Mouse (Mus musculus): ENCODE measurements around the gene Ubash3b. TPM values are rescaled to one million over a fixed set of nuclear protein-coding genes. Genes with fewer than 3 reads are reported as not detected.

Ubash3b gene
- polyA plus RNA-seq, 2 experiments = 6.1 to 10.3 TPM

DNA sequence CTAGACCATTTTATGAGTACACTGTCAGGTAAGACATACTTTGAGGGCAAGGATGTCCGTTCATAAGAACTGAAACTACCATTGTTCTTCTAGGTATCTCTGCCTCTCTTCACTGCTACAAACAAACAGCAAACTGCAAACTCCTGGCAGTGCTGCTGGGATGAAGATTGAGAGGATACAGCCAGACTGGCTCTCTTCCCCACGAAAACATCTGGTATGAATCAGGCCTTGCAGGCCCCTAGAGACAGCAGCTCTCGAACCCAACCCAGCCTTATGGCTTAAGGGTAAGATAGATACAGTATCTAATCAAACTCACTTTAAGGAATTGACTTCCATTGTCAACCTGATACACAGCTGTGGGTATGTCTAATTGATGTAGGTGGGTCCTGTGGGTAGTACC lies 11.7 kb upstream of the Ubash3b start:
- ATAC-seq (ENCODE audit: low FRiP score, low read depth) (no peak; the same call in 1 of the 2 replicates), DNase-seq (ENCODE audit: low spot score) (no peak)

DNA sequence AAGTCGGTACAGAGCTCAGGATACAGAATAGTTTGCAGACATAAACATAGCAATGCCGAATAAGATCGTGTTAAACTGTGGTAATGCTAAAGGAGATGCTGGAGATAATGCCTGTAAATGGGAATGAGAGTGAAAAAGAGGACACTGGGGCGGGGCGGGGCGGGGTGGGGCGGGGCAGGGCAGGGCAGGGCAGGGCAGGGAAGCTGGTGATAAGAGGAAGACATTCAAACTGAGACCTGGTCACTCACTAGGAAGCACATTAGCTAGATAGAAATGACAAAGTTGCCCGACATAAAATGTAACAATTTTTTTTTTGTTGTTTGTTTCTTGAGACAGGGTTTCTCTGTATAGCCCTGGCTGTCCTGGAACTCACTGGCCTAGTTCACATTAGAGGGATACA lies 10.9 kb upstream of the Ubash3b start:
- H3K27me3 ChIP-seq (ENCODE audit: control insufficient read depth, insufficient read depth, low read length) = no peaks in the 10 kb centered on the region

More for the DNA sequence above, 11.7 kb upstream of the Ubash3b start:
- TF ChIP-seq POLR2A (IDR thresholded peaks at IDR 0.05; ENCODE audit: borderline replicate concordance, extremely low read depth, insufficient read depth, insufficient read length) = no peak
- Histone ChIP-seq H3K4me1 (ENCODE audit: control insufficient read depth, insufficient read depth, low read length) (peaks cover 13% of the 10 kb centered on the region), H3K9ac (ENCODE audit: low read depth, low read length, severe bottlenecking) (no peak overlapping the region), H3K4me2 (replicated peaks; ENCODE audit: low read depth, low read length, severe bottlenecking) (no peak overlapping the region), H3K9me3 (ENCODE audit: control insufficient read depth, low read length) (no peaks in the 10 kb centered on the region), H3K27me3 (ENCODE audit: control insufficient read depth, insufficient read depth, low read length) (no peaks in the 10 kb centered on the region), H3K4me3 (replicated peaks; ENCODE audit: low read length) (no peak overlapping the region), H3K27ac (replicated peaks; ENCODE audit: low read depth, low read length) (no peak overlapping the region), H3K36me3 (ENCODE audit: control insufficient read depth, insufficient read depth, low read length) (no peaks in the 10 kb centered on the region)
- 36% methylated on average over 3 of the region's 3 CpGs for WGBS

DNA sequence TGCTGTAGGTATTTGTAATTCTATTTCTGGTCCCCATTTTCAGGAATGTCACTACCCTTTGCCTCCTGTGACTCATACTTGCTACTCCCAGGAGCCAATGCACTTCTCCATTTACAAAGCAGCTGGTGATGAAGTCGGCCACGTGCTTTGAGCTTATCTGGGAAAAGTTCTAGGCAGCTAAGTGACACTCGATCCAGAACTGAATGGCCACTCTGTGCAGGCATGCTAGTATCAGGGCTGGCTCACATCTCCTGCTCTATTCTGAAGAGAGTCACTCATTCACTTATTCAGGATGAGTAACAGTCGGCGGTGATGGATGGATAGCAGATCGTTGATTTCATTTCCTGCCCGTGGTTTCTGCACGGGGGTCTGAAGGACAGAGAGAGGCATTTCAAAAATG lies 8.5 kb upstream of the Ubash3b start:
- 53% methylated on average over 8 of the region's 8 CpGs for WGBS
- H3K27ac ChIP-seq (replicated peaks; ENCODE audit: low read depth, low read length) = no peak overlapping the region
- no peak overlapping the region for H3K4me3 ChIP-seq (replicated peaks; ENCODE audit: low read length)
- no peaks in the 10 kb centered on the region for H3K27me3 ChIP-seq (ENCODE audit: control insufficient read depth, insufficient read depth, low read length)
- no peak for TF ChIP-seq POLR2A (IDR thresholded peaks at IDR 0.05; ENCODE audit: borderline replicate concordance, extremely low read depth, insufficient read depth, insufficient read length)
- peaks cover 13% of the 10 kb centered on the region for H3K4me1 ChIP-seq (ENCODE audit: control insufficient read depth, insufficient read depth, low read length)
- H3K4me2 ChIP-seq (replicated peaks; ENCODE audit: low read depth, low read length, severe bottlenecking) = no peak overlapping the region
- H3K9me3 ChIP-seq (ENCODE audit: control insufficient read depth, low read length) = no peaks in the 10 kb centered on the region
- no peak for ATAC-seq (ENCODE audit: low FRiP score, low read depth)
- no peaks in the 10 kb centered on the region for H3K36me3 ChIP-seq (ENCODE audit: control insufficient read depth, insufficient read depth, low read length)
- no peak for DNase-seq (ENCODE audit: low spot score)
- H3K9ac ChIP-seq (ENCODE audit: low read depth, low read length, severe bottlenecking) = no peak overlapping the region

More for the DNA sequence above, 10.9 kb upstream of the Ubash3b start:
- Histone ChIP-seq H3K9me3 (ENCODE audit: control insufficient read depth, low read length) (no peaks in the 10 kb centered on the region), H3K4me2 (replicated peaks; ENCODE audit: low read depth, low read length, severe bottlenecking) (no peak overlapping the region), H3K4me3 (replicated peaks; ENCODE audit: low read length) (no peak overlapping the region), H3K27ac (replicated peaks; ENCODE audit: low read depth, low read length) (no peak overlapping the region), H3K9ac (ENCODE audit: low read depth, low read length, severe bottlenecking) (no peak overlapping the region), H3K36me3 (ENCODE audit: control insufficient read depth, insufficient read depth, low read length) (no peaks in the 10 kb centered on the region), H3K4me1 (ENCODE audit: control insufficient read depth, insufficient read depth, low read length) (peaks cover 13% of the 10 kb centered on the region)
- ATAC-seq (ENCODE audit: low FRiP score, low read depth) = no peak
- no peak for DNase-seq (ENCODE audit: low spot score)
- 85% methylated on average over 8 of the region's 8 CpGs for WGBS
- TF ChIP-seq POLR2A (IDR thresholded peaks at IDR 0.05; ENCODE audit: borderline replicate concordance, extremely low read depth, insufficient read depth, insufficient read length) = no peak

DNA sequence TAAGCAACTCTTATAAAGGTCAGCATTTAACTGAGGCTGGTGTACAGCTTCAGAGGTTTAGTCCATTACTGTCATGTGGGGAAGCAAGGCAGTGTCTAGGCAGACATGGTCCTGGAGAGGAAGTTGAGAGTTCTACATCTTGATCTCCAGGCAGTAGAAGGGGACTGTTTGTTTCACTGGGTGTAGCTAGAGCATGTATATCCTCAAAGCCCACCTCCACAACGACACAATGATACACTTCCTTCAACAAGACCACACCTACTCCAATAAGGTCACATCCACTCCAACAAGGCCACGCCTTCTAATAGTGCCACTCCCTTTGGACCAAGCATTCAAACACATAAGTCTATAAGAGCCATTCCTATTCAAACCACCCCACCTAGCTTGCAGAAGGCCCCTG lies 7.2 kb upstream of the Ubash3b start:
- no peak overlapping the region for H3K4me3 ChIP-seq (replicated peaks; ENCODE audit: low read length)
- DNase-seq (ENCODE audit: low spot score) = no peak
- no peak overlapping the region for H3K9ac ChIP-seq (ENCODE audit: low read depth, low read length, severe bottlenecking)
- WGBS = 84% methylated on average over 2 of the region's 2 CpGs
- no peak for TF ChIP-seq POLR2A (IDR thresholded peaks at IDR 0.05; ENCODE audit: borderline replicate concordance, extremely low read depth, insufficient read depth, insufficient read length)
- no peaks in the 10 kb centered on the region for H3K27me3 ChIP-seq (ENCODE audit: control insufficient read depth, insufficient read depth, low read length)
- peaks cover 10% of the 10 kb centered on the region for H3K4me1 ChIP-seq (ENCODE audit: control insufficient read depth, insufficient read depth, low read length)
- H3K36me3 ChIP-seq (ENCODE audit: control insufficient read depth, insufficient read depth, low read length) = no peaks in the 10 kb centered on the region
- no peak overlapping the region for H3K4me2 ChIP-seq (replicated peaks; ENCODE audit: low read depth, low read length, severe bottlenecking)
- no peak overlapping the region for H3K27ac ChIP-seq (replicated peaks; ENCODE audit: low read depth, low read length)
- H3K9me3 ChIP-seq (ENCODE audit: control insufficient read depth, low read length) = no peaks in the 10 kb centered on the region
- ATAC-seq (ENCODE audit: low FRiP score, low read depth) = no peak

DNA sequence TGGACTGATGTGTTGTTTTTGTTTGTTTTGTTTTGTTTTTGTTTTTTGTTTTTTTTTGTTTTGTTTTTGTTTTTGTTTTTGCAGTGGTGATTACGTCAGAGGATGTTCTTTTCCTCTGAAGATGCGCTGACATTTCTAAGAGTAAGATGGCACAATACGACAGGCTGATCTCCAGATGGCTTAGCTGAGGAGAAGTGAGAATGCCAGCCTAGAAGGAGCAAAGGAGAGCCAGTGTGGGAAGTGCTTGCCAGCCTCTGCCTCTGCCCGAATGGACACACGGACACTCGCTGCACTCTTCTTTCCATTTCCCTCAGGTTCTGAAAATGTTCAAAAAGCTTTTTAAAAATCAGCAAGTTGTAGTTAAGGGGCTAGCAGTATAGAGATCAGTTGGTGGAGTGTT lies 6.7 kb upstream of the Ubash3b start:
- no peak overlapping the region for H3K27ac ChIP-seq (replicated peaks; ENCODE audit: low read depth, low read length)
- H3K4me2 ChIP-seq (replicated peaks; ENCODE audit: low read depth, low read length, severe bottlenecking) = no peak overlapping the region
- H3K4me1 ChIP-seq (ENCODE audit: control insufficient read depth, insufficient read depth, low read length) = peaks cover 5% of the 10 kb centered on the region
- H3K36me3 ChIP-seq (ENCODE audit: control insufficient read depth, insufficient read depth, low read length) = no peaks in the 10 kb centered on the region
- no peaks in the 10 kb centered on the region for H3K27me3 ChIP-seq (ENCODE audit: control insufficient read depth, insufficient read depth, low read length)
- ATAC-seq (ENCODE audit: low FRiP score, low read depth) (no peak), DNase-seq (ENCODE audit: low spot score) (no peak)
- no peak overlapping the region for H3K9ac ChIP-seq (ENCODE audit: low read depth, low read length, severe bottlenecking)
- no peaks in the 10 kb centered on the region for H3K9me3 ChIP-seq (ENCODE audit: control insufficient read depth, low read length)
- no peak for TF ChIP-seq POLR2A (IDR thresholded peaks at IDR 0.05; ENCODE audit: borderline replicate concordance, extremely low read depth, insufficient read depth, insufficient read length)
- 92% methylated on average over 6 of the region's 6 CpGs for WGBS
- H3K4me3 ChIP-seq (replicated peaks; ENCODE audit: low read length) = no peak overlapping the region

DNA sequence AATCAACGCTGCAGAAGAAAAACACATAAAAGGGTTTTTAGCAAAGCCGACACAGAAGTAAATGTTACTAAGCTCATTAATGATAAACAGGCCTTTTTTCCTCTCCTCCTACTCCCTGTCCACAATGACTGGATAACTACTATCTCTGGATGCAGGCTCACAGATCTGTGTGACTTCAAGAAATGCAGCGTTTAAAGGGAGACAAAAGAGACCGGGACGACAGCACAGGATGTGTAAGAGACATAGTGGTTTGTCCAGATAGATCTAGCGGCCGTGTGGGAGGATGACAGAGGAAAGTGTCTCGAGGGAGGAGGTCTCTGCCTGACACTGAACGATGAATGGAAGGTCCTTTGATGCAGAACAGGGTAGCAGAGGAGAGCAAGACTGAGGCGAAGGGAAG lies 5.4 kb upstream of the Ubash3b start:
- no peak overlapping the region for H3K27ac ChIP-seq (replicated peaks; ENCODE audit: low read depth, low read length)
- no peaks in the 10 kb centered on the region for H3K9me3 ChIP-seq (ENCODE audit: control insufficient read depth, low read length)
- no peaks in the 10 kb centered on the region for H3K27me3 ChIP-seq (ENCODE audit: control insufficient read depth, insufficient read depth, low read length)
- H3K4me1 ChIP-seq (ENCODE audit: control insufficient read depth, insufficient read depth, low read length) = no peaks in the 10 kb centered on the region
- no peak overlapping the region for H3K4me2 ChIP-seq (replicated peaks; ENCODE audit: low read depth, low read length, severe bottlenecking)
- TF ChIP-seq POLR2A (IDR thresholded peaks at IDR 0.05; ENCODE audit: borderline replicate concordance, extremely low read depth, insufficient read depth, insufficient read length) = no peak
- no peaks in the 10 kb centered on the region for H3K36me3 ChIP-seq (ENCODE audit: control insufficient read depth, insufficient read depth, low read length)
- no peak overlapping the region for H3K9ac ChIP-seq (ENCODE audit: low read depth, low read length, severe bottlenecking)
- WGBS = 56% methylated on average over 10 of the region's 10 CpGs
- no peak overlapping the region for H3K4me3 ChIP-seq (replicated peaks; ENCODE audit: low read length)
- no peak for ATAC-seq (ENCODE audit: low FRiP score, low read depth)
- DNase-seq (ENCODE audit: low spot score) = no peak

Measured in limb, embryonic 14.5 days (tissue).